Mouse (Mus musculus): ENCODE results near the gene Metap2. TPM values are rescaled to one million over a fixed set of nuclear protein-coding genes. Genes with fewer than 3 reads are reported as not detected.
"Not testable (repeated sequence)": the region's sequence is repeated elsewhere in the genome, so short reads cannot be mapped to it uniquely, and the experiment has no call there.

Metap2 gene
- polyA plus RNA-seq, 1 experiment = 37.8 TPM

- Histone ChIP-seq H3K36me3 (ENCODE audit: control insufficient read depth, insufficient read depth, low read length) (peaks cover 50% of the 10 kb centered on the region), H3K4me1 (ENCODE audit: control insufficient read depth, insufficient read depth, insufficient read length) (no peaks in the 10 kb centered on the region), H3K27me3 (ENCODE audit: control insufficient read depth, insufficient read depth, low read length) (no peaks in the 10 kb centered on the region), H3K27ac (ENCODE audit: insufficient read depth, low read length) (no peak overlapping the region), H3K4me3 (ENCODE audit: extremely low read depth, insufficient read depth, insufficient read length) (no peak overlapping the region)
- no peak for DNase-seq (ENCODE audit: low read depth in 1 of 2, low spot score in 2 of 2)
- 88% methylated on average over 7 of the region's 7 CpGs for WGBS
- TF ChIP-seq POLR2A (IDR thresholded peaks at IDR 0.05; ENCODE audit: low read depth, low read length) (no peak), CTCF (IDR thresholded peaks at IDR 0.05; ENCODE audit: extremely low read depth, insufficient read depth, insufficient read length, insufficient replicate concordance) (no peak)
These were observed 28.5 kb downstream of the Metap2 start for GRCm38 (mm10) chr10:93868401-93868800.

- no peaks in the 10 kb centered on the region for H3K4me1 ChIP-seq (ENCODE audit: control insufficient read depth, insufficient read depth, insufficient read length)
- no peak for DNase-seq (ENCODE audit: low read depth in 1 of 2, low spot score in 2 of 2)
- H3K4me3 ChIP-seq (ENCODE audit: extremely low read depth, insufficient read depth, insufficient read length) = no peak overlapping the region
- WGBS = 95% methylated on average over 6 of the region's 6 CpGs
- H3K36me3 ChIP-seq (ENCODE audit: control insufficient read depth, insufficient read depth, low read length) = peaks cover 11% of the 10 kb centered on the region
- no peak overlapping the region for H3K27ac ChIP-seq (ENCODE audit: insufficient read depth, low read length)
- TF ChIP-seq POLR2A (IDR thresholded peaks at IDR 0.05; ENCODE audit: low read depth, low read length) = no peak
- TF ChIP-seq CTCF (IDR thresholded peaks at IDR 0.05; ENCODE audit: extremely low read depth, insufficient read depth, insufficient read length, insufficient replicate concordance) = no peak
- H3K27me3 ChIP-seq (ENCODE audit: control insufficient read depth, insufficient read depth, low read length) = no peaks in the 10 kb centered on the region; the same call in 1 of the 2 replicates
These were observed 40.8 kb downstream of the Metap2 start for GRCm38 (mm10) chr10:93856095-93856494.

GRCm38 (mm10) chr10:93855126-93855525 lies 41.8 kb downstream of the Metap2 start:
- WGBS = 85% methylated on average over 9 of the region's 9 CpGs
- H3K36me3 ChIP-seq (ENCODE audit: control insufficient read depth, insufficient read depth, low read length) = peaks cover 7% of the 10 kb centered on the region
- no peak overlapping the region for H3K4me3 ChIP-seq (ENCODE audit: extremely low read depth, insufficient read depth, insufficient read length)
- no peaks in the 10 kb centered on the region for H3K4me1 ChIP-seq (ENCODE audit: control insufficient read depth, insufficient read depth, insufficient read length)
- H3K27ac ChIP-seq (ENCODE audit: insufficient read depth, low read length) = no peak overlapping the region
- H3K27me3 ChIP-seq (ENCODE audit: control insufficient read depth, insufficient read depth, low read length) = no peaks in the 10 kb centered on the region; the same call in 1 of the 2 replicates
- no peak for TF ChIP-seq CTCF (IDR thresholded peaks at IDR 0.05; ENCODE audit: extremely low read depth, insufficient read depth, insufficient read length, insufficient replicate concordance)
- TF ChIP-seq POLR2A (IDR thresholded peaks at IDR 0.05; ENCODE audit: low read depth, low read length) = no peak
- no peak for DNase-seq (ENCODE audit: low read depth in 1 of 2, low spot score in 2 of 2)

- Histone ChIP-seq H3K36me3 (ENCODE audit: control insufficient read depth, insufficient read depth, low read length) (no peaks in the 10 kb centered on the region), H3K4me3 (ENCODE audit: extremely low read depth, insufficient read depth, insufficient read length) (no peak overlapping the region), H3K4me1 (ENCODE audit: control insufficient read depth, insufficient read depth, insufficient read length) (no peaks in the 10 kb centered on the region), H3K27ac (ENCODE audit: insufficient read depth, low read length) (no peak overlapping the region), H3K27me3 (ENCODE audit: control insufficient read depth, insufficient read depth, low read length) (no peaks in the 10 kb centered on the region)
- TF ChIP-seq CTCF (IDR thresholded peaks at IDR 0.05; ENCODE audit: extremely low read depth, insufficient read depth, insufficient read length, insufficient replicate concordance) = no peak
- TF ChIP-seq POLR2A (IDR thresholded peaks at IDR 0.05; ENCODE audit: low read depth, low read length) = no peak
- WGBS = 94% methylated on average over 13 of the region's 13 CpGs
- DNase-seq (ENCODE audit: low read depth in 1 of 2, low spot score in 2 of 2) = no peak
These were observed 50.2 kb downstream of the Metap2 start for GRCm38 (mm10) chr10:93846706-93847105.

GRCm38 (mm10) chr10:93835115-93835514 lies 61.8 kb downstream of the Metap2 start:
- 86% methylated on average over 7 of the region's 7 CpGs for WGBS
- H3K27ac ChIP-seq (ENCODE audit: insufficient read depth, low read length); DNase-seq (ENCODE audit: low read depth in 1 of 2, low spot score in 2 of 2); H3K4me1 ChIP-seq (ENCODE audit: control insufficient read depth, insufficient read depth, insufficient read length); H3K36me3 ChIP-seq (ENCODE audit: control insufficient read depth, insufficient read depth, low read length); H3K4me3 ChIP-seq (ENCODE audit: extremely low read depth, insufficient read depth, insufficient read length): not testable (repeated sequence)
- peaks cover 11% of the 10 kb centered on the region for H3K27me3 ChIP-seq (ENCODE audit: control insufficient read depth, insufficient read depth, low read length)

- no peaks in the 10 kb centered on the region for H3K36me3 ChIP-seq (ENCODE audit: control insufficient read depth, insufficient read depth, low read length)
- no peak for DNase-seq (ENCODE audit: low read depth in 1 of 2, low spot score in 2 of 2)
- H3K4me3 ChIP-seq (ENCODE audit: extremely low read depth, insufficient read depth, insufficient read length) = peak overlapping the region; percentile 61
- TF ChIP-seq CTCF (IDR thresholded peaks at IDR 0.05; ENCODE audit: extremely low read depth, insufficient read depth, insufficient read length, insufficient replicate concordance) (no peak), POLR2A (IDR thresholded peaks at IDR 0.05; ENCODE audit: low read depth, low read length) (no peak)
- H3K4me1 ChIP-seq (ENCODE audit: control insufficient read depth, insufficient read depth, insufficient read length) = peaks cover 13% of the 10 kb centered on the region
- no peak overlapping the region for H3K27ac ChIP-seq (ENCODE audit: insufficient read depth, low read length)
- WGBS = 10% methylated on average over 13 of the region's 13 CpGs
- peaks cover 11% of the 10 kb centered on the region for H3K27me3 ChIP-seq (ENCODE audit: control insufficient read depth, insufficient read depth, low read length)
These were observed 62.5 kb downstream of the Metap2 start for GRCm38 (mm10) chr10:93834394-93834745.

- Histone ChIP-seq H3K27ac (ENCODE audit: insufficient read depth, low read length) (no peak overlapping the region), H3K4me1 (ENCODE audit: control insufficient read depth, insufficient read depth, insufficient read length) (peaks cover 13% of the 10 kb centered on the region), H3K4me3 (ENCODE audit: extremely low read depth, insufficient read depth, insufficient read length) (peak overlapping the region; percentile 61), H3K27me3 (ENCODE audit: control insufficient read depth, insufficient read depth, low read length) (peaks cover 11% of the 10 kb centered on the region), H3K36me3 (ENCODE audit: control insufficient read depth, insufficient read depth, low read length) (no peaks in the 10 kb centered on the region)
- peak in 1 of 2 experiments; percentile 45 for DNase-seq (ENCODE audit: low read depth in 1 of 2, low spot score in 2 of 2)
- under 1% methylated on average over 72 of the region's 75 CpGs for WGBS
- TF ChIP-seq CTCF (IDR thresholded peaks at IDR 0.05; ENCODE audit: extremely low read depth, insufficient read depth, insufficient read length, insufficient replicate concordance) (no peak), POLR2A (IDR thresholded peaks at IDR 0.05; ENCODE audit: low read depth, low read length) (no peak)
These were observed 63.0 kb downstream of the Metap2 start for GRCm38 (mm10) chr10:93833699-93834393.
